Comparison of ENCODE assay signal across 41 mouse cellular contexts in the genomic region with DNA sequence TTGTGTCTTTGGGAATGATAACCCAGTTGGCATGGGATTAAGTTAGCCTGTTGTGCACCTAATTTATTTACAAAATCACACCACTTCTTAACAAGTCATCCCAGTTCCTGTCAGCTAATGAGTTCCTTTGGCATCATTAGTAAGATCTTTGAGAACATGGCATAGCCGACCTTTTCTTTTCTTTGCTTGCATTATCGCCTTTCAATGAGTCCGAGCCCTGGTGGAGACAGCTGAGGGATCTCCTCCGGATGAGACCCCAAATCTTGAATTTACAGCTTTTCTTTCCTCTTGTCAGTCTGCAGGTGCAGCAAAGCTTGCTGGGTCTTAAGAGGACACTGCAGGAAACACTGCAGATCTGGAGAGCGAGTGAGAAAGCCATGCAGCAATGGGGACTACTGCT. TPM values are rescaled to one million over a fixed set of nuclear protein-coding genes. Genes with fewer than 3 reads are reported as not detected.
"Had no signal": no experiment of that assay in that cellular context is flagged by ENCODE, and none has a peak within 500 bp of the region (broad histone marks: within the 10 kb centered on the region; RNA-seq: fewer than 3 reads in every experiment).

A gene (plus strand): TSS at position 301 of the 400 bp plus-strand sequence.

- H3K4me2 ChIP-seq: heart, embryonic 12.5 days; hindbrain, embryonic 13.5 days; hindbrain, embryonic 15.5 days; limb, embryonic 13.5 days; limb, embryonic 15.5 days; liver, embryonic 12.5 days had no signal

- H3K36me3 ChIP-seq: heart, embryonic 10.5 days; heart, embryonic 12.5 days; hindbrain, embryonic 13.5 days; hindbrain, embryonic 15.5 days; limb, embryonic 13.5 days; limb, embryonic 15.5 days; liver, embryonic 12.5 days had no signal

- H3K27ac ChIP-seq: heart, embryonic 10.5 days; hindbrain, embryonic 13.5 days; hindbrain, embryonic 15.5 days; hindbrain, postnatal 0 days; limb, embryonic 13.5 days; limb, embryonic 15.5 days; liver, embryonic 12.5 days; liver, embryonic 14.5 days had no signal

- H3K4me1 ChIP-seq: heart, embryonic 10.5 days; heart, embryonic 12.5 days; hindbrain, embryonic 13.5 days; hindbrain, embryonic 15.5 days; limb, embryonic 13.5 days; limb, embryonic 15.5 days; liver, embryonic 12.5 days had no signal

- ATAC-seq: forebrain, postnatal 0 days; hindbrain, postnatal 0 days; intestine, embryonic 16.5 days; liver, embryonic 12.5 days had no signal

- H3K27me3 ChIP-seq: hindbrain, embryonic 15.5 days; limb, embryonic 13.5 days; limb, embryonic 15.5 days had no signal

- H3K9ac ChIP-seq: forebrain, postnatal 0 days; heart, embryonic 12.5 days; hindbrain, embryonic 13.5 days; hindbrain, embryonic 15.5 days; limb, embryonic 13.5 days; limb, embryonic 15.5 days; liver, embryonic 12.5 days; liver, embryonic 14.5 days had no signal

- H3K4me3 ChIP-seq: heart, embryonic 10.5 days; heart, embryonic 12.5 days; hindbrain, embryonic 13.5 days; hindbrain, embryonic 15.5 days; limb, embryonic 13.5 days; limb, embryonic 15.5 days; liver, embryonic 12.5 days had no signal

- H3K9me3 ChIP-seq: heart, embryonic 10.5 days; heart, embryonic 12.5 days; hindbrain, embryonic 13.5 days; hindbrain, embryonic 15.5 days; limb, embryonic 13.5 days; limb, embryonic 15.5 days; liver, embryonic 12.5 days had no signal

- DNase-seq: forebrain, postnatal 0 days; gastrocnemius, postnatal 14 days; gastrocnemius, postnatal 36 days; heart, adult 18-20 months; heart, postnatal 10 days; kidney, adult 11 months; kidney, adult 8-10 months; kidney, postnatal 14 days; layer of hippocampus, adult 9-11 months; layer of hippocampus, postnatal 36 days; left cerebral cortex, postnatal 4 days had no signal

RNA-seq across cellular contexts. Expression of the gene that starts here (rescaled TPM):
- total RNA-seq: forebrain, postnatal 0 days; gastrocnemius, adult 18-20 months; gastrocnemius, adult 8-10 months; gastrocnemius, postnatal 14 days; gastrocnemius, postnatal 36 days; heart, adult 18-20 months; heart, adult 8-10 months; heart, postnatal 10 days; heart, postnatal 25 days; hematopoietic stem cell, adult 5-6 weeks; hindbrain, postnatal 0 days; layer of hippocampus, adult 18-20 months; layer of hippocampus, adult 8-10 months; layer of hippocampus, postnatal 14 days; layer of hippocampus, postnatal 36 days; left cerebral cortex, adult 18-20 months; left cerebral cortex, adult 8-10 months; left cerebral cortex, postnatal 10 days; left cerebral cortex, postnatal 25 days; left cerebral cortex, postnatal 4 days; liver, adult 2 months had no signal
- polyA plus RNA-seq: forebrain, postnatal 0 days; heart, embryonic 10.5 days; heart, embryonic 12.5 days; heart, embryonic 14.5 days; heart, embryonic 16.5 days; hindbrain, embryonic 11.5 days; hindbrain, embryonic 13.5 days; hindbrain, embryonic 15.5 days; hindbrain, postnatal 0 days; intestine, embryonic 14.5 days; intestine, embryonic 16.5 days; large intestine, adult 2 months; limb, embryonic 11.5 days; limb, embryonic 13.5 days; limb, embryonic 15.5 days; liver, adult 2 months; liver, embryonic 12.5 days; liver, embryonic 14.5 days; liver, embryonic 16.5 days had no signal
